Mouse (Mus musculus) thymus, adult 2 months (tissue): ENCODE measurements around the gene Isg20l2. TPM values are rescaled to one million over a fixed set of nuclear protein-coding genes. Genes with fewer than 3 reads are reported as not detected.
A peak's percentile ranks its signal among the peaks of the same experiment; 100 is the strongest.

Experiments used
- DNase-seq: peaks from one replicate; pipeline ENCODE4 v3.0.0; 2021
- H3K27ac ChIP-seq: fragments of 200-500 bp; 2 replicates; pipeline ENCODE4 v1.5.1; 2012; ENCODE audit warnings: low read length, control low read depth; ENCODE audit not compliant: control insufficient read depth, insufficient read depth
- H3K27me3 ChIP-seq: fragments of 200-500 bp; 2 replicates; pipeline ENCODE4 v1.6.1; 2012; ENCODE audit warnings: mild to moderate bottlenecking, low read length, moderate library complexity, mixed read lengths; ENCODE audit not compliant: control insufficient read depth, insufficient read depth
- H3K36me3 ChIP-seq: fragments of 200-500 bp; 2 replicates; pipeline ENCODE4 v1.6.1; 2012; ENCODE audit warnings: mild to moderate bottlenecking, low read length, moderate library complexity; ENCODE audit not compliant: control insufficient read depth, insufficient read depth
- H3K4me1 ChIP-seq: fragments of 200-500 bp; replicated peaks from 2 replicates; pipeline ENCODE4 v1.6.1; 2012; ENCODE audit warnings: low read length; ENCODE audit not compliant: control insufficient read depth, insufficient read depth
- H3K4me3 ChIP-seq: fragments of 200-500 bp; 2 replicates; pipeline ENCODE4 v1.5.1; 2012; ENCODE audit warnings: mild to moderate bottlenecking, low read length, control low read depth, moderate library complexity; ENCODE audit not compliant: control insufficient read depth, insufficient read depth
- CTCF ChIP-seq: fragments of 200-500 bp; IDR thresholded peaks from 2 replicates; pipeline ENCODE4 v1.5.1; 2012; ENCODE audit warnings: mild to moderate bottlenecking, control low read depth, low read length, moderate library complexity, borderline replicate concordance; ENCODE audit not compliant: control insufficient read depth, poor library complexity, insufficient read depth; ENCODE audit errors: extremely low read depth
- POLR2A ChIP-seq: fragments of 200-500 bp; IDR thresholded peaks from 2 replicates; pipeline ENCODE4 v1.6.1; 2012; ENCODE audit warnings: mild to moderate bottlenecking, low read length, control low read depth, moderate library complexity; ENCODE audit not compliant: control insufficient read depth, poor library complexity, insufficient read depth; ENCODE audit errors: extremely low read depth
- WGBS: fragments of 180-500 bp; shearing (Covaris S2); methylation state at CpG from one replicate; pipeline ENCODE4 v1.1.7; 2018; 5-methylcytosine and 5-hydroxymethylcytosine counted together
- polyA plus RNA-seq: library from polyadenylated mRNA; depleted of rRNA; stranded (reverse); fragments of >200 nt; gene quantifications from 2 replicates; pipeline ENCODE4 v1.2.3, GENCODE M21; 2012

Gene Isg20l2
- polyA plus RNA-seq, 1 experiment, result 31.6 TPM

DNA sequence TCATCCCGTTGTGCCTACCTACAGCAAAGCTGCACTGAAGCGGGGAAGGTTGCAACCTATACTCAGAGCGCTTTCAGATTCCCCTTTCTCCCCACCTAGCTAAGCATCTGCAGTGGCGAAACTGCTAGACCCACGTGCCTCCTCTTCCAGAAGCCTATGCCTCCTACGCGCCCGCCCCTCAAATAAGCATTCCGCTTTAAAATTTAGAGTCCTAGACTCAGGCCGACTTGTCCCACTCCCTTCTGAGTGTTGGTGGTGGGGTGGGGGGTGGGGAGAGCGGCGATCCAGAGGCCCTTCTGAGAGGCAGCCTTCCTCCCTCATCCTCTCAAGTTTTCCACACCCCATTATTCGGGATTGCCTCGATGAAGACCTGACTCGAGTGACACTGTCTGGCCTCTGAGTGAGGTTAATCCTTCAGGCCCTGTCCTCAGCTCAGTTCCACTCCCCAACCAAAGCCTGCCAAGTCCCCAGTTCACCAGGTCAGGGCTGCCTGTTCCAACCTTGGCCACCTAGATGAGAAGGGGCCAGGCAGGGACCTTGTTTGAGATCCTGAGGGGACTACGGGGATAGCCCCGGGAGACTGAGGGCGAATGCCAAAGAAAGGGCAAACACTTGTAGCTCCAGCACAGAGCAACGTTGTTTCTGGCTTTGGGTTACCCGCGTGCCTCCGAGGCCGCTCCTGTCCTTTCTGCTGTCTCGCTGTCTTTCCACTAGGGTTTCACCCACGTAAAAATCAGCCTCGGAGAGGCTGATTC is 17.1 kb downstream of the Isg20l2 start:
- no peak overlapping the region for H3K4me3 ChIP-seq
- H3K4me1 ChIP-seq, result no peaks in the 10 kb centered on the region; the same call in 1 of the 2 replicates
- WGBS, result 9% methylated on average over 26 of the region's 26 CpGs
- H3K27me3 ChIP-seq, result peaks cover 31% of the 10 kb centered on the region
- peaks cover 2% of the 10 kb centered on the region; the same call in 1 of the 2 replicates for H3K36me3 ChIP-seq
- DNase-seq, result no peak
- H3K27ac ChIP-seq, result no peak overlapping the region
- 0 out of 2 replicates have a peak, but pooled peaks have one; percentile 18 for TF ChIP-seq POLR2A
- no peak for TF ChIP-seq CTCF

DNA sequence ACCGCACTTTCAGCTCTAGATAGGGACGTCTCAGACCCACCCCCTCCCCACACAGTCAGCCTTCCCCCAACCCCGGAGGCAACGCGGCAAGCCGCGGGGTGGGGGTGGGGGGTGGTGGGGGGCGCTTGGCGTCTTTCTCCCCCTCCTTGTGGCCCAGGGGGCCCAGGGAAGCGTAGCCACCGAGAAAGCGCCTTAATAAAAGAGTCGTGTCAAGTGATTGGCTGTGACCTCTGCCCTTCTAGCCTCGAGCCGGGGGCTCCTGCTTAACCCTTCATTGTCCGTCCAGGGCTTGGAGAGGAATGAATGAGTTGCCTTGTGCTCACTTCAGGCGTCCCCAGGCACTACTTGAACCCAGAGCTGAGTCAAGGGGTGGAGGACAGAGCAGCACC is 17.7 kb downstream of the Isg20l2 start:
- Histone ChIP-seq H3K36me3 (no peaks in the 10 kb centered on the region), H3K27me3 (peaks cover 37% of the 10 kb centered on the region), H3K4me1 (no peaks in the 10 kb centered on the region; the same call in 1 of the 2 replicates), H3K4me3 (no peak overlapping the region), H3K27ac (no peak overlapping the region)
- no peak for DNase-seq
- no peak for TF ChIP-seq POLR2A
- no peak for TF ChIP-seq CTCF
- 3% methylated on average over 17 of the region's 17 CpGs for WGBS

DNA sequence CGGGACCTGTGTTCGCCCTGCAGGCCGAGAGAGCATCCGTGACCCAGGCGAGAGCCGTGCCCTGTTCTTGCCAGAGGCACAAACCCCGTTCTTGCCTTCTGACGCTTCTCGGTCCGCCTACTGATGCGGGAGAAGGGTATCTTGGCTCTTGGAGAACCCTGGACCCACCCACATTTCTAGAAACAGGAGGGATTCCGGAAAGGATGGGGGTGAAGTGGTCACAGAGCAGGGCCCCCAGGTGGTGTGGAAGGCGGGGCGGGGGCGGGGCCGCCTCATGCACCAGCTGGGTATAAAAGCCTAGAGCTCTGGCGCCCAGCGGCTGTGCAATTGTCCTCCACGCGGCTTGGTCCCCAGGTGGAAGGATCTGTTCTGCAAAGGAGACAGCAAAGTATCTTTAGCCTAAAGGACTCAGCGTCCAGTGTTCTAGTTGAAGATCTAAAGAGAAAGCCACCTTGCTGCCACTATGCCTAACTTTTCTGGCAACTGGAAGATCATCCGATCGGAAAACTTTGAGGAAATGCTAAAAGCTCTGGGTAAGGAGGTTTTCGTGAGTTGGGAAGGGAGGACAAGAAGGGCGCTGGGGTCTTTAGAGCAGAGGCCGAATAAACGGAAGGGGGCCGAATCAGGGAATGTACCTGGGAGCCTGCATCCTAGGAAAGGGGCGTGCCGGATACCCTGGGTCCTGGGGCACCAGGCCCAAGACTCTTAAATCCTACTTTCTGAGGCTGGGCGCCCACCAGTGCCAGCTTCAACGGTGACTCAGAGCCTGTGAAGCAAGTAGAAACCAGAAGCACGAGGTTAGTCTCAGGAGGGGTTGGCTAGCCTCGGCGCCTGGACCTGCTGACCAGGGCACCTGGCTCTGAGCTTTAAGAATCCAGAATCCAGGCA is 18.5 kb downstream of the Isg20l2 start, which contains the start of gene Crabp2:
Gene Crabp2 (plus strand): TSS at position 289 of the 888 bp plus-strand sequence.
- 9% methylated on average over 35 of the region's 35 CpGs for WGBS
- Histone ChIP-seq H3K27ac (no peak within 1 kb of the TSS), H3K36me3 (no peaks in the 10 kb centered on the region), H3K4me3 (no peak within 1 kb of the TSS), H3K27me3 (peaks cover 39% of the 10 kb centered on the region), H3K4me1 (no peaks in the 10 kb centered on the region; the same call in 1 of the 2 replicates)
- no peak for DNase-seq
- no peak for TF ChIP-seq CTCF
- TF ChIP-seq POLR2A, result no peak

DNA sequence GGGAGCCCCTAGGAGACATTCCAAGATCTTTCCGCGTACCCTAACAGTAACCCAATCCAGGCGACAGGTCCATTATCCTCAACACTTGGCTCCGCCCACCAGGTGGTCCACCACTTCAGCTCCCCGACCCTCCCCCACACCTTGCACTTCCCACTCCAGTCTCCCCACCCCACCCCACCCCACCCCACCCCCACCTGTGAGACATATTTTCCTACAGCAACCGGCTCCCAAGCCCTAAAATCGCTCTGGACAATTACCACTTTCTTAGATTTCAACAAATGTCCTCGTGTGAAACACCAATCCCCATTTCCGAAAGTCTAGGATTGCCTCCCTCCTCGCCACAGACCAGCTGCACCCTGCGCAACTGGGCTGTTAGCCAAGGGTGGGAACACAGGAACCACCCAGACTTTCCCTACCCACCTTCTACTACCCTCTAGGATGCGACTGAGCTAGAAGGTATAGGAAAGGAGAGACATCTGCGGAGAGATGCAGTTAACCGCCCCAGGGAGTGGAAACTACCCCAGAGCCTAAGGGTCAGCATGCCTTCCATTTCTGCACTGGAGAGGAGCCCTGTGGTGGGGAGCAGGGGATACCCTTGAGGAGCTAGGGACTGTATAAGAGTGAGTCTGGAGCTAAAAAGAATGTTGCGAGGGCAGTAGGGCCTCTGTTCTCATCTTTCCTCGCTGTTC is 19.3 kb downstream of the Isg20l2 start:
- WGBS, result 36% methylated on average over 16 of the region's 16 CpGs
- H3K4me3 ChIP-seq, result no peak overlapping the region
- H3K27ac ChIP-seq, result no peak overlapping the region
- peaks cover 39% of the 10 kb centered on the region for H3K27me3 ChIP-seq
- no peaks in the 10 kb centered on the region; the same call in 1 of the 2 replicates for H3K4me1 ChIP-seq
- no peak for DNase-seq
- TF ChIP-seq POLR2A (no peak), CTCF (no peak)
- no peaks in the 10 kb centered on the region for H3K36me3 ChIP-seq

DNA sequence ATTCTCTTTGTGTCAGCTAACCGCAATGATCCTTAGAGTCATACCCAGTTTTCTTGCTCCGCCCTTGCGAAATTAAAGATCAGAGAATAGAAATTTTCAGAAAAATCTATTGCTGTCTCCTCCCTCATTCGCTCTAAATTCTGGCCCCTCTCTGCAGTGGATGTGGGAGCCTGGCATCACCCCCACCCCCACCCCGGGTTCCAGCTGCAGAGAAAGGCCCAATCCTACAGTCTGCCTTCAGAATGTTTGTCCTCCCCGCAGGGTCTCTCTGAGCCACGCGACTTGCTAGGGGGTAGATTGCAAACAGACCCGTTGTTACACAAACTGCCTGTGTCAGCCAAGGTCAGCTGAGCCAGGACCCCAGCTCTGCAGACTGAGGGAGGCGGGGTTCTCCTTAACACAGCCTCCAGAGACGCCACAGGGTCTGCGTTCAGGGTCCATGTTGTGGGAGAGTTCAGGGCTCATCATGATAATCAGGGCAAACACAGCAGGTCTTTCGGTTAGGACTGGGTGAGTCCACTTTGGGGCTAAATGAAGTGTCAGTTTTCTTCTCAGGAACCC is 19.9 kb downstream of the Isg20l2 start:
- Histone ChIP-seq H3K4me1 (no peaks in the 10 kb centered on the region; the same call in 1 of the 2 replicates), H3K4me3 (no peak overlapping the region), H3K27ac (no peak overlapping the region), H3K27me3 (peaks cover 39% of the 10 kb centered on the region), H3K36me3 (no peaks in the 10 kb centered on the region)
- DNase-seq, result no peak
- TF ChIP-seq POLR2A, result no peak
- no peak for TF ChIP-seq CTCF
- 37% methylated on average over 13 of the region's 13 CpGs for WGBS
